Mouse (Mus musculus) splenic B cell, adult 2 months (primary cell): Measurements from ENCODE around the gene Hs6st3.

Source experiments
- DNase-seq: peaks from one replicate; pipeline ENCODE4 v3.0.0-alpha.2; 2011; ENCODE audit warnings: low read depth, low spot score
- H3K27me3 ChIP-seq: 2 replicates; pipeline ENCODE4 v1.6.1; 2012; ENCODE audit warnings: mild to moderate bottlenecking, low read length, moderate library complexity, mixed read lengths; ENCODE audit not compliant: control insufficient read depth, poor library complexity, insufficient read depth, severe bottlenecking
- H3K36me3 ChIP-seq: 2 replicates; pipeline ENCODE4 v1.6.1; 2012; ENCODE audit warnings: mild to moderate bottlenecking, low read length, moderate library complexity, mixed read lengths; ENCODE audit not compliant: control insufficient read depth, poor library complexity, insufficient read depth, severe bottlenecking

Gene Hs6st3

GRCm38 (mm10) chr14:119289668-119290067 lies 151.5 kb downstream of the Hs6st3 start:
- Histone ChIP-seq H3K27me3 (no peaks in the 10 kb centered on the region), H3K36me3 (no peaks in the 10 kb centered on the region)
- no peak for DNase-seq

- Histone ChIP-seq H3K27me3 (no peaks in the 10 kb centered on the region), H3K36me3 (no peaks in the 10 kb centered on the region)
- no peak for DNase-seq
These were observed 155.9 kb downstream of the Hs6st3 start for GRCm38 (mm10) chr14:119294071-119294470.

- no peaks in the 10 kb centered on the region for H3K36me3 ChIP-seq
- DNase-seq: no peak
- H3K27me3 ChIP-seq: no peaks in the 10 kb centered on the region
These were observed 168.3 kb downstream of the Hs6st3 start for GRCm38 (mm10) chr14:119306461-119306860.

- Histone ChIP-seq H3K36me3 (no peaks in the 10 kb centered on the region), H3K27me3 (no peaks in the 10 kb centered on the region)
- no peak for DNase-seq
These were observed 180.2 kb downstream of the Hs6st3 start for GRCm38 (mm10) chr14:119318379-119318778.

- Histone ChIP-seq H3K36me3 (no peaks in the 10 kb centered on the region), H3K27me3 (no peaks in the 10 kb centered on the region)
- no peak for DNase-seq
These were observed 209.1 kb downstream of the Hs6st3 start for GRCm38 (mm10) chr14:119347236-119347635.

- Histone ChIP-seq H3K36me3 (no peaks in the 10 kb centered on the region), H3K27me3 (no peaks in the 10 kb centered on the region)
- no peak for DNase-seq
These were observed 223.3 kb downstream of the Hs6st3 start for GRCm38 (mm10) chr14:119361414-119361813.

- Histone ChIP-seq H3K27me3 (no peaks in the 10 kb centered on the region), H3K36me3 (no peaks in the 10 kb centered on the region)
- DNase-seq: no peak
These were observed 229.8 kb downstream of the Hs6st3 start for GRCm38 (mm10) chr14:119367866-119368425.

- Histone ChIP-seq H3K36me3 (no peaks in the 10 kb centered on the region), H3K27me3 (no peaks in the 10 kb centered on the region)
- no peak for DNase-seq
These were observed 231.1 kb downstream of the Hs6st3 start for GRCm38 (mm10) chr14:119369274-119369673.

GRCm38 (mm10) chr14:119370013-119370412 lies 231.9 kb downstream of the Hs6st3 start:
- Histone ChIP-seq H3K36me3 (no peaks in the 10 kb centered on the region), H3K27me3 (no peaks in the 10 kb centered on the region)
- no peak for DNase-seq

GRCm38 (mm10) chr14:119379303-119379702 lies 241.2 kb downstream of the Hs6st3 start:
- no peaks in the 10 kb centered on the region for H3K27me3 ChIP-seq
- H3K36me3 ChIP-seq: no peaks in the 10 kb centered on the region
- DNase-seq: no peak

GRCm38 (mm10) chr14:119401618-119402017 lies 263.5 kb downstream of the Hs6st3 start:
- Histone ChIP-seq H3K27me3 (no peaks in the 10 kb centered on the region), H3K36me3 (no peaks in the 10 kb centered on the region)
- no peak for DNase-seq

GRCm38 (mm10) chr14:119409334-119410050 lies 271.4 kb downstream of the Hs6st3 start:
- no peak for DNase-seq
- H3K36me3 ChIP-seq: no peaks in the 10 kb centered on the region
- H3K27me3 ChIP-seq: no peaks in the 10 kb centered on the region

- H3K27me3 ChIP-seq: no peaks in the 10 kb centered on the region
- no peak for DNase-seq
- no peaks in the 10 kb centered on the region for H3K36me3 ChIP-seq
These were observed 284.8 kb downstream of the Hs6st3 start for GRCm38 (mm10) chr14:119422894-119423293.

- Histone ChIP-seq H3K27me3 (no peaks in the 10 kb centered on the region), H3K36me3 (no peaks in the 10 kb centered on the region)
- no peak for DNase-seq
These were observed 312.3 kb downstream of the Hs6st3 start for GRCm38 (mm10) chr14:119450471-119450870.

- Histone ChIP-seq H3K27me3 (no peaks in the 10 kb centered on the region), H3K36me3 (no peaks in the 10 kb centered on the region)
- DNase-seq: no peak
These were observed 313.5 kb downstream of the Hs6st3 start for GRCm38 (mm10) chr14:119451594-119451993.

GRCm38 (mm10) chr14:119452382-119452781 lies 314.2 kb downstream of the Hs6st3 start:
- H3K27me3 ChIP-seq: no peaks in the 10 kb centered on the region
- no peak for DNase-seq
- H3K36me3 ChIP-seq: no peaks in the 10 kb centered on the region
